Mouse (Mus musculus): Measurements from ENCODE around the gene Igsf3. TPM values are rescaled to one million over a fixed set of nuclear protein-coding genes. Genes with fewer than 3 reads are reported as not detected.

The Igsf3 gene
- 10 to 100 TPM in 1 of 2 experiments, under 1 TPM in 1; 0.81 to 15.2 TPM for polyA plus RNA-seq (2012; fragmentation: generic; extraction: Trizol)

DNA sequence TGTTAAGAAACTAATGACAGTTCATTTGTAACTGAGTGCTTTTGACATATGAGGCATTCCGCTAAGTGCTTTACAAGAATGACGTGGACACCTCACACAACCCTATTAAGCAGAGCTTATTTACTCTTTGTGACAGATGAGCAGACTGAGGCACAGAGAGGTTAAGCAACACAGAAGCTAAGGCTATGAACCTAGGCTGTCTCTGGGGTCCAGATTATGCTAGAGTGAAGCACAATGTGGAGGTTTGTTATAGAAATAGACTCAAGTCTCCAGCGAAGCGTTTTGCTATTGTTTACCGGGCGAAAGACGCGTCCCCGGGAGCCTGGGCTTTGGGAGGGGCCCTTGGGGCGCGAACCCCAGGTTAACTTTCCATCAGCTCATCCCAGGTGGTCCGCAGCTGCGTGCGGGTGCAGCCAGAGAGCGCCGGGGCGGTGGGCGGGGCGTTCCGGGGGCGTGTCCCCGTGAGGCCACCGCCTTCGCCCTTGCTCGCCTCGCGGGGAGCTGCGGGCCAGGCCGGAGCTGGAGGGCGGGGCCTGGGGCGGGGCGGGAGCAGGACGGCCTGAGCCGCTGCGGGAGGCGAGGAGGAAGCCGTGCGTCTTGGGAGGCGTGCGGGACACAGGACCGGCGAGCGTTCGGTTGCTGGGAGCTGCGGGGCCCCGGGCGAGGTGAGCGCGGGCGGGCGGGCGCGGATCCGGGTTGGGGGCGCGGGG is at the start of gene Igsf3:
Gene Igsf3 (plus strand): TSS at position 546 of the 710 bp plus-strand sequence.

Other genes with a start within 250 kb of the Igsf3 start
- not detected for gene Cd2, start 89.1 kb upstream of the Igsf3 start, polyA plus RNA-seq (2012; fragmentation: generic; extraction: Trizol)
- 100 to 1,000 TPM; 101 to 143 TPM for gene Atp1a1, start 227.6 kb downstream of the Igsf3 start, polyA plus RNA-seq (2012; fragmentation: generic; extraction: Trizol)

All from C3H10T1/2 (cell line).